9 mouse cellular contexts compared by ENCODE assay signal in genomic region chr13:4032512-4032911, GRCm38 (mm10). TPM values are rescaled to one million over a fixed set of nuclear protein-coding genes. Genes with fewer than 3 reads are reported as not detected.
A peak's percentile ranks its signal among the peaks of the same experiment; 100 is the strongest.
DNase-seq lines count a peak whose midpoint lies in the region.
"Had no signal": no experiment of that assay in that cellular context is flagged by ENCODE, and none has a peak within 500 bp of the region (broad histone marks: within the 10 kb centered on the region; RNA-seq: fewer than 3 reads in every experiment).

No protein-coding gene starts in this region.

- DNase-seq in gastrocnemius, adult 18-20 months (ENCODE audit: low spot score), result peak; percentile 50
- DNase-seq in gastrocnemius, postnatal 10 days, result no peak
- peak; percentile 5 for DNase-seq in urinary bladder, postnatal 14 days (ENCODE audit: low spot score)
- no peak for DNase-seq in urinary bladder, postnatal 4 days (ENCODE audit: low spot score in 2 of 2)
- peak; percentile 26 to 28 for DNase-seq in kidney, postnatal 36 days
- peak; percentile 2 for DNase-seq in telencephalon, adult 2 months (ENCODE audit: low read depth, low spot score)
- no peak for DNase-seq in yolk sac, embryonic 10.5 days (ENCODE audit: low spot score)
- DNase-seq in cerebellum, postnatal 25 days, result no peak
- DNase-seq: B cell, adult 2 months had no signal

RNA-seq across cellular contexts. Expression of gene Akr1c14, which starts 16.3 kb away (rescaled TPM):
- total RNA-seq in gastrocnemius, adult 18-20 months (2021), result 1 to 10 TPM; 2.3 to 2.6 TPM
- total RNA-seq in gastrocnemius, postnatal 10 days (2021), result 1 to 10 TPM; 3.0 to 3.5 TPM

Comparison
In these comparisons a context has a peak if more than half of its experiments do, and no peak if none do; other contexts are left out.
1. DNase-seq: peak in gastrocnemius, adult 18-20 months (single experiment), urinary bladder, postnatal 14 days (single experiment), kidney, postnatal 36 days (2 of 2) and telencephalon, adult 2 months (single experiment); none in gastrocnemius, postnatal 10 days (single experiment), urinary bladder, postnatal 4 days (0 of 2), yolk sac, embryonic 10.5 days (single experiment) and cerebellum, postnatal 25 days (0 of 2).